Mouse (Mus musculus): Measurements from ENCODE around the gene Gabra2.

DNA sequence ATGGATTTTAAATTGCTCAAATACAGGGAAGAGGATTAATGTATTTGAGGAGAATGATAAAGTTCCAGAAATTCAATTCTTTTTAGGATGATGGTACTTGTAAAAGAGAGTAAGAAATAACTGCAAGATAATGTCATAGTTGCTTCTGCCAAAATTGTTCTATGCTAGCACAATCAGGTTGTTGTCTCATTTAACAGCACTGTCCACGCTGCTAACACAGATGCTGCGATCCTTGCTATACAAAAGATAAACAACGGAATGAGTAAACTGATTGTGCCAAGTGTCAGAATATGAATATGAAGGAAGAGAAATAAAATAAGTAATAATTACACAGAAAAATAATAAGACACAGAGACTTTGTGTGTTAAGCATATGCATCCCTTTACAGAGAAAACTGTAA lies 84.9 kb downstream of the Gabra2 start:
- TF ChIP-seq REST (IDR thresholded peaks at IDR 0.05; ENCODE audit: insufficient read depth, insufficient read length) (no peak), MYOD1 (IDR thresholded peaks at IDR 0.05; ENCODE audit: control insufficient read depth in 1 of 3, insufficient read length in 2 of 3, low read depth in 2 of 3) (no peak), POLR2A (IDR thresholded peaks at IDR 0.05; ENCODE audit: insufficient read length, low read depth) (no peak), MYOG (IDR thresholded peaks at IDR 0.05; ENCODE audit: control insufficient read depth in 1 of 3, insufficient read depth in 1 of 3, insufficient read length in 2 of 3, low read depth in 2 of 3) (no peak), POLR2AphosphoS2 (IDR thresholded peaks at IDR 0.05; ENCODE audit: insufficient read length, low read depth) (no peak), CEBPB (IDR thresholded peaks at IDR 0.05; ENCODE audit: insufficient read depth, poor library complexity, severe bottlenecking) (no peak)

Data from myocyte (in vitro differentiated cells).